Mouse (Mus musculus): ENCODE measurements around the gene Atpif1. TPM values are rescaled to one million over a fixed set of nuclear protein-coding genes. Genes with fewer than 3 reads are reported as not detected.

Atpif1 gene
- polyA plus RNA-seq, 1 experiment from 2014 or later = 1,007 TPM

DNA sequence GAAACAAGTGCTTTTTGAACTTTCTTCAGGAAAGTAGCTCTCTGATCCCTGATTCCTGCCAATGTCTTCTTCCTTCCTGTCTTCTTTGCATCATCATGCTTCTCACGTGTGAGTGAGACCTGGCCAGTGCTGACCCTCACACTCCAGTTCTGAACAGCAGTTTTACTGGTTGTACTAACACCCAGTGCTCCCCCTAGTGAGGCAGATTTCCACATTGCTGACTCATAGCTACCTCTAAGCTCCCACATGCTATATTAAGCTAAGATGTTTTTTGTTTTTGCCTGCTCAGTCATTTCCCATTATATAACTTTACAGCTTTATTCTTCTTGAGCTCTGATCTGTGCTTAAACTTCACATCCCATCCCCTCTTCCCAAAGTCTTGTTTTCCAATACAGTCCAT is 9.3 kb upstream of the Atpif1 start:
- no peak overlapping the region for H3K4me3 ChIP-seq
- no peaks in the 10 kb centered on the region for H3K9me3 ChIP-seq (replicated peaks)
- 67% methylated on average over 1 of the region's 1 CpGs for WGBS
- no peak overlapping the region for H3K27ac ChIP-seq
- peaks cover 98% of the 10 kb centered on the region for H3K36me3 ChIP-seq
- DNase-seq (ENCODE audit: low spot score) = no peak
- H3K27me3 ChIP-seq (ENCODE audit: low read depth, poor library complexity, severe bottlenecking) = no peaks in the 10 kb centered on the region
- no peaks in the 10 kb centered on the region for H3K4me1 ChIP-seq

GRCm38 (mm10) chr4:132541413-132541812 is 8.0 kb upstream of the Atpif1 start:
- Histone ChIP-seq H3K27ac (no peak overlapping the region), H3K27me3 (ENCODE audit: low read depth, poor library complexity, severe bottlenecking) (no peaks in the 10 kb centered on the region), H3K4me3 (no peak overlapping the region), H3K9me3 (replicated peaks) (no peaks in the 10 kb centered on the region), H3K4me1 (peaks cover 10% of the 10 kb centered on the region), H3K36me3 (peaks cover 93% of the 10 kb centered on the region)
- WGBS = 92% methylated on average over 4 of the region's 4 CpGs
- DNase-seq (ENCODE audit: low spot score) = no peak

DNA sequence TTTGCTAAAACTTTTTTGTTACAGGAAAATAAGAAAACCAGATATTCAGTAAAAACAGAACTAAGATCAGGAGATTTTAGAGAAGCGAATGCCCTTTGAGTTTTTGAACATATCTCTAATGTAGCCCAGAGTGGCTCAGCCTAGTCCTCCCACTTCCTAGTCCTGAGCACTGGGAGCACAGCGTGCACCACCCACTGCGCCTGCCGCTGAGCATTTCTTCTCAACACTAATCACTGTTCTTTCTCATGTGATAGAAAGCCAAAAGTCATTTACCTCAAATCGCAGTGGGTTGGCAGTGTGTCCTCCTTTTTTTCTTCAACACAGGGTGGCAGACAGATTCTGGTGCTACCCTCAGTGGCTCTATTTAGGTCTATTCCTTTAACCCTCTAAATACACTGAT is 6.0 kb upstream of the Atpif1 start:
- Histone ChIP-seq H3K4me1 (peaks cover 14% of the 10 kb centered on the region), H3K36me3 (peaks cover 75% of the 10 kb centered on the region), H3K27ac (no peak overlapping the region), H3K4me3 (no peak overlapping the region), H3K27me3 (ENCODE audit: low read depth, poor library complexity, severe bottlenecking) (no peaks in the 10 kb centered on the region), H3K9me3 (replicated peaks) (no peaks in the 10 kb centered on the region)
- 98% methylated on average over 5 of the region's 5 CpGs for WGBS
- no peak for DNase-seq (ENCODE audit: low spot score)

DNA sequence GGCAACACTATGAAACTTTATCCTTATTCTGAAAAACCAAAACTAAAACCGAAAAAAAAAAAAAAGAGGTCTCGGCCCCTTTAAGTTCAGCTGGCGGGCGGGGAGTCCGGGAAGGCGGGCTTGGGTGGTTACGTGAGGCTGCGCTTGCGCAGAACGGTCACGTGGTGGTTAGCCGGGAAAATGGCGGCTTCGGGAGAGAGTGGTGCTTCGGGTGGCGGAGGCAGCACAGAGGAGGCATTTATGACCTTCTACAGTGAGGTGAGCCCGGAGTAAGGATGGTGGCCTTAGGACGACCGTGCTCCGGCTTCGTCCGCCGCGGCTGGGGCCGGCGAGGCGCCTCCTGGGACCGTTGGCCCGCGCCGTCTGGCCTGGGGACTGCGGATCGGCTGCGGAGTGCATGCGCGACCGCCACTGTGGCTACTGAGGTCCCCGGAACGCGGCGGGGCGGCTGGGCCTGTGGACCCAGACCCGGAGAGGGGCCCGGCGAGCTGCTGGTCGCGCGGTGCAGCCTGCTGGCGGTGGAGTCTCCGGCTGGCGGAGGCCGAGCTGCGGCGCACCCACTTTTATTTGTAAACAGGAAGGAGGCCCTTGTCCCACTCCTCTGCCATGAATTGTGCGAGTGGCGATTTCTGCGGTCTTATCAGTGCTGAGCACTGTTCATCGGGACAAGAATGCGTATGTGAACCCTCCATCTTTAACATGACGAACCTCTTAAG is 2.1 kb upstream of the Atpif1 start, which contains the start of gene Dnajc8:
Dnajc8 (plus strand) TSS at position 145 of the 716 bp plus-strand sequence.
- H3K36me3 ChIP-seq = peaks cover 49% of the 10 kb centered on the region
- under 1% methylated on average over 60 of the region's 60 CpGs for WGBS
- H3K27ac ChIP-seq = peak within 1 kb of the TSS; percentile 94
- no peaks in the 10 kb centered on the region for H3K9me3 ChIP-seq (replicated peaks)
- H3K4me1 ChIP-seq = peaks cover 33% of the 10 kb centered on the region
- DNase-seq (ENCODE audit: low spot score) = peak; percentile 97
- H3K4me3 ChIP-seq = peak within 1 kb of the TSS; percentile 99
- no peaks in the 10 kb centered on the region for H3K27me3 ChIP-seq (ENCODE audit: low read depth, poor library complexity, severe bottlenecking)

GRCm38 (mm10) chr4:132532496-132532895 is 963 bp downstream of the Atpif1 start:
- peaks cover 40% of the 10 kb centered on the region for H3K36me3 ChIP-seq
- H3K4me3 ChIP-seq = peak overlapping the region; percentile 87
- no peaks in the 10 kb centered on the region for H3K9me3 ChIP-seq (replicated peaks)
- no peaks in the 10 kb centered on the region for H3K27me3 ChIP-seq (ENCODE audit: low read depth, poor library complexity, severe bottlenecking)
- DNase-seq (ENCODE audit: low spot score) = no peak
- H3K4me1 ChIP-seq = peaks cover 33% of the 10 kb centered on the region
- H3K27ac ChIP-seq = peak overlapping the region; percentile 97
- 44% methylated on average over 5 of the region's 5 CpGs for WGBS

- H3K4me3 ChIP-seq = no peak overlapping the region
- H3K4me1 ChIP-seq = peaks cover 19% of the 10 kb centered on the region
- WGBS = 94% methylated on average over 20 of the region's 20 CpGs
- no peak for DNase-seq (ENCODE audit: low spot score)
- no peaks in the 10 kb centered on the region for H3K9me3 ChIP-seq (replicated peaks)
- no peaks in the 10 kb centered on the region for H3K27me3 ChIP-seq (ENCODE audit: low read depth, poor library complexity, severe bottlenecking)
- H3K36me3 ChIP-seq = peaks cover 33% of the 10 kb centered on the region
- no peak overlapping the region for H3K27ac ChIP-seq
Measured at GRCm38 (mm10) chr4:132530033-132530804, 3.2 kb downstream of the Atpif1 start.

GRCm38 (mm10) chr4:132529344-132529743 is 4.1 kb downstream of the Atpif1 start:
- 87% methylated on average over 4 of the region's 4 CpGs for WGBS
- H3K9me3 ChIP-seq (replicated peaks) = no peaks in the 10 kb centered on the region
- peaks cover 33% of the 10 kb centered on the region for H3K36me3 ChIP-seq
- no peak overlapping the region for H3K27ac ChIP-seq
- no peak for DNase-seq (ENCODE audit: low spot score)
- H3K27me3 ChIP-seq (ENCODE audit: low read depth, poor library complexity, severe bottlenecking) = no peaks in the 10 kb centered on the region
- peaks cover 22% of the 10 kb centered on the region for H3K4me1 ChIP-seq
- no peak overlapping the region for H3K4me3 ChIP-seq

DNA sequence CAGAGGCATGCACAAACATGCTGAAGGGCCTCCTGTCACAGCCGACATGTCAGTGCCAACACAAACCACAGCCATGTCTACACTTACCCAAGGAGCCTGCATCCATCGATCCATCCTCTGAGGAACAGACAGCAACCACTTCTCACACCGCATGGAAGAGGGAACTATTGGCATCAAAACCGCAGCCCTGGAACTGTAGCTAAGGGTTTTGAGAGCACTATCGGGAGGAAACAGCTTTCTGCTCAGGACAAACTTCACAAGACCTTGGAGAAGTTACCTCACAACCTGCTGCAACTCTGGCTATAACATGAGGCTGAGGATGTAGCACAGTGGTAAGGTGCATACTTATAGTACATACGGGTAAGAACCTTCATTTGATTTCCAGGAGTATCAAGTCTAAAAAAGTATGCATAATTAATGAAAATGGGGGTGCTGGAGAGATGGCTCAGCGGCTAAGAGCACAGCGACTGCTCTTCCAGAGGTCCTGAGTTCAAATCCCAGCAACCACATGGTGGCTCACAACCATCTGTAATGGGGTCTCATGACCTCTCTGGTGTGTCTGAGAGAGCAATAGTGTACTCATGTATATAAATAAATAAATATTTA is 5.4 kb downstream of the Atpif1 start:
- Histone ChIP-seq H3K36me3 (peaks cover 33% of the 10 kb centered on the region), H3K9me3 (replicated peaks) (no peaks in the 10 kb centered on the region), H3K27me3 (ENCODE audit: low read depth, poor library complexity, severe bottlenecking) (no peaks in the 10 kb centered on the region), H3K4me1 (peaks cover 14% of the 10 kb centered on the region), H3K4me3 (no peak overlapping the region), H3K27ac (no peak overlapping the region)
- 90% methylated on average over 8 of the region's 8 CpGs for WGBS
- DNase-seq (ENCODE audit: low spot score) = no peak

DNA sequence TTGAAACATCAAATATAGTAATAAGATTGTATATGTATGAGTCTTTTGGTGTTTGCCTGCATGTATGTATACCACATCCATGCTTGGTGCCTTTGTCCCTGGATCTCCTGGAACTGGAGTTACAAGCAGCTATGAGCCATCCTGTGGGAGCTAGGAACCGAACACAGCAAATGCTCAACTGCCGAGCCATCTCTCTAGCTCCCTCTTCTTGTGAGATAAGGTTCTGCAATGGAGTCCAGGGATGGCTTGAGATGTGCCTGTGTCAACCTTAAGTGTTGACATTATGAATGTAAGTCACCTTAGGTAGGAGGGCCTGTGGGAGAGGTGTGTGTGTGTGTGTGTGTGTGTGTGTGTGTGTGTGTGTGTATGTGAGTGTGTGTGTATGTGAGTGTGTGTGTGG is 6.8 kb downstream of the Atpif1 start:
- Histone ChIP-seq H3K9me3 (replicated peaks) (no peaks in the 10 kb centered on the region), H3K27ac (no peak overlapping the region), H3K27me3 (ENCODE audit: low read depth, poor library complexity, severe bottlenecking) (no peaks in the 10 kb centered on the region), H3K4me1 (0 out of 2 replicates have a peak, but pooled peaks cover 4% of the 10 kb centered on the region), H3K36me3 (peaks cover 30% of the 10 kb centered on the region), H3K4me3 (no peak overlapping the region)
- WGBS = 64% methylated on average over 2 of the region's 2 CpGs
- no peak for DNase-seq (ENCODE audit: low spot score)

DNA sequence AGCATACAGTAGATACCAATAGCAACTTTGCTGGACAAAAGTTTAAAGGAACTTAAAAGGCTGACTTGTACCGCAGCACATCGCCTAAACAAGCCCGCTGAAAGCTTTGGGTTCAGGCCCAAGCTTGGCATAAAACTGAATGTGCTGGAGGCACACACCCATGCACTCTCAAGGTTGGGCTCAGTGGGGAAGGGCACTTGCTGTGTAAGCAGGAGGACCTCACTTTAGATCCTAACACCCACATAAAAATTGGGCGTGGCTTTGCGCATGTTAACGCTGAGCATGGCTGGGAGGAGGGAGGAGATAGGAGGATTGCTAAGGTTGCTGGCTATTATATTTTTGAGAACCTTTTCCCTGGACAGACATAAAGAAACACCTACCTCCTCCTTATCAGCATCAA is 8.7 kb downstream of the Atpif1 start:
- Histone ChIP-seq H3K4me3 (no peak overlapping the region), H3K36me3 (peaks cover 11% of the 10 kb centered on the region), H3K9me3 (replicated peaks) (no peaks in the 10 kb centered on the region), H3K27ac (no peak overlapping the region), H3K4me1 (0 out of 2 replicates have a peak, but pooled peaks cover 4% of the 10 kb centered on the region), H3K27me3 (ENCODE audit: low read depth, poor library complexity, severe bottlenecking) (no peaks in the 10 kb centered on the region)
- no peak for DNase-seq (ENCODE audit: low spot score)
- 57% methylated on average over 6 of the region's 6 CpGs for WGBS

GRCm38 (mm10) chr4:132524321-132524741 is 9.1 kb downstream of the Atpif1 start:
- Histone ChIP-seq H3K27ac (peak overlapping the region; percentile 5), H3K9me3 (replicated peaks) (no peaks in the 10 kb centered on the region), H3K27me3 (ENCODE audit: low read depth, poor library complexity, severe bottlenecking) (no peaks in the 10 kb centered on the region), H3K36me3 (peaks cover 7% of the 10 kb centered on the region), H3K4me1 (0 out of 2 replicates have a peak, but pooled peaks cover 4% of the 10 kb centered on the region), H3K4me3 (no peak overlapping the region)
- DNase-seq (ENCODE audit: low spot score) = no peak
- 29% methylated on average over 11 of the region's 11 CpGs for WGBS

GRCm38 (mm10) chr4:132519188-132519587 is 14.3 kb downstream of the Atpif1 start:
- Histone ChIP-seq H3K4me3 (no peak overlapping the region), H3K4me1 (peaks cover 6% of the 10 kb centered on the region), H3K36me3 (no peaks in the 10 kb centered on the region), H3K27ac (no peak overlapping the region), H3K9me3 (replicated peaks) (no peaks in the 10 kb centered on the region), H3K27me3 (ENCODE audit: low read depth, poor library complexity, severe bottlenecking) (no peaks in the 10 kb centered on the region)
- no peak for DNase-seq (ENCODE audit: low spot score)
- 86% methylated on average over 3 of the region's 3 CpGs for WGBS

- no peaks in the 10 kb centered on the region for H3K27me3 ChIP-seq (ENCODE audit: low read depth, poor library complexity, severe bottlenecking)
- H3K4me1 ChIP-seq = peaks cover 15% of the 10 kb centered on the region
- no peak for DNase-seq (ENCODE audit: low spot score)
- no peak overlapping the region for H3K4me3 ChIP-seq
- H3K9me3 ChIP-seq (replicated peaks) = no peaks in the 10 kb centered on the region
- H3K27ac ChIP-seq = no peak overlapping the region
- no peaks in the 10 kb centered on the region for H3K36me3 ChIP-seq
- 87% methylated on average over 8 of the region's 8 CpGs for WGBS
Measured at GRCm38 (mm10) chr4:132518066-132518465, 15.4 kb downstream of the Atpif1 start.
